Mouse (Mus musculus) left cerebral cortex, adult 18-20 months (tissue): ENCODE results near the gene Vps33b. TPM values are rescaled to one million over a fixed set of nuclear protein-coding genes. Genes with fewer than 3 reads are reported as not detected.
A peak's percentile ranks its signal among the peaks of the same experiment; 100 is the strongest.
"Not testable (repeated sequence)": the region's sequence is repeated elsewhere in the genome, so short reads cannot be mapped to it uniquely, and the experiment has no call there.

Experiments
- DNase-seq, 2 experiments: peaks; one replicate each; pipeline ENCODE4 v3.0.0; 2021 to 2022; ENCODE audit warnings: low spot score in 2 of 2, mixed read lengths in 1 of 2
- total RNA-seq, 2 experiments: library from RNA; stranded (reverse); gene quantifications; 2 replicates each; pipeline ENCODE4 v1.2.3; 2021

Vps33b gene
- total RNA-seq, 2 experiments from 2014 or later: 18.8 to 21.6 TPM

GRCm38 (mm10) chr7:80317439-80318115 lies 48.1 kb downstream of the Vps33b start:
- no peak for DNase-seq

- DNase-seq: no peak
These were observed 49.2 kb downstream of the Vps33b start for GRCm38 (mm10) chr7:80318670-80319069.

GRCm38 (mm10) chr7:80319846-80320496 lies 50.5 kb downstream of the Vps33b start:
- no peak for DNase-seq

GRCm38 (mm10) chr7:80323336-80323735 lies 53.9 kb downstream of the Vps33b start:
- DNase-seq: no peak

GRCm38 (mm10) chr7:80324043-80324815 lies 54.8 kb downstream of the Vps33b start, which contains the start of gene Rccd1:
Gene Rccd1, minus strand, starts transcription at chr7:80324454.
- peak; percentile 95 to 96 for DNase-seq

GRCm38 (mm10) chr7:80324816-80325119 lies 55.3 kb downstream of the Vps33b start:
- DNase-seq: not testable (repeated sequence)

- DNase-seq: no peak
These were observed 55.9 kb downstream of the Vps33b start for GRCm38 (mm10) chr7:80325292-80325868.

GRCm38 (mm10) chr7:80326076-80326475 lies 56.6 kb downstream of the Vps33b start:
- DNase-seq: no peak

GRCm38 (mm10) chr7:80330278-80330677 lies 60.8 kb downstream of the Vps33b start:
- DNase-seq: no peak

GRCm38 (mm10) chr7:80331433-80331832 lies 62.0 kb downstream of the Vps33b start:
- DNase-seq: no peak

GRCm38 (mm10) chr7:80334848-80335247 lies 65.4 kb downstream of the Vps33b start:
- DNase-seq: no peak

GRCm38 (mm10) chr7:80336932-80337331 lies 67.5 kb downstream of the Vps33b start:
- DNase-seq: no peak

GRCm38 (mm10) chr7:80339371-80339770 lies 69.9 kb downstream of the Vps33b start:
- DNase-seq: no peak

GRCm38 (mm10) chr7:80339793-80340628 lies 70.6 kb downstream of the Vps33b start:
- DNase-seq: peak; percentile 98 to 99

GRCm38 (mm10) chr7:80340793-80341192 lies 71.3 kb downstream of the Vps33b start, which contains the start of gene Unc45a:
Gene Unc45a, minus strand, starts transcription at chr7:80341005.
- DNase-seq: peak; percentile 63

Other genes with a start within 250 kb of the Vps33b start
- 10 to 100 TPM; 19.4 to 22.1 TPM for gene Zfp710, start 244.8 kb upstream of the Vps33b start, total RNA-seq
- 10 to 100 TPM; 51.5 to 63.4 TPM for gene Idh2, start 154.3 kb upstream of the Vps33b start, total RNA-seq
- gene Sema4b, start 82.8 kb upstream of the Vps33b start, total RNA-seq: 10 to 100 TPM; 17.7 to 18.0 TPM
- 10 to 100 TPM; 20.4 to 24.3 TPM for gene Cib1, start 36.8 kb upstream of the Vps33b start, total RNA-seq
- 1 to 10 TPM; 5.3 to 6.4 TPM for gene Gdpgp1, start 36.8 kb upstream of the Vps33b start, total RNA-seq
- 1 to 10 TPM; 1.9 to 3.0 TPM for gene Ttll13, start 23.3 kb upstream of the Vps33b start, total RNA-seq
- 10 to 100 TPM; 41.8 to 47.0 TPM for gene Ngrn, start 8.4 kb upstream of the Vps33b start, total RNA-seq
- gene Prc1, start 24.8 kb downstream of the Vps33b start, total RNA-seq: under 1 TPM; 0.75 to 0.93 TPM
- 10 to 100 TPM; 13.1 to 14.5 TPM for gene Rccd1, start 54.8 kb downstream of the Vps33b start, total RNA-seq
- gene Unc45a, start 71.4 kb downstream of the Vps33b start, total RNA-seq: 10 to 100 TPM; 38.0 to 40.4 TPM
- gene Hddc3, start 73.5 kb downstream of the Vps33b start, total RNA-seq: 10 to 100 TPM; 49.7 to 54.5 TPM
- 100 to 1,000 TPM; 147 to 153 TPM for gene Man2a2, start 101.7 kb downstream of the Vps33b start, total RNA-seq
- 1 to 10 TPM; 4.5 to 5.8 TPM for gene Fes, start 118.3 kb downstream of the Vps33b start, total RNA-seq
- gene Furin, start 135.8 kb downstream of the Vps33b start, total RNA-seq: 10 to 100 TPM; 37.1 to 39.9 TPM